Mouse (Mus musculus) limb, embryonic 13.5 days (tissue): Measurements from ENCODE around the gene Wdr5. TPM values are rescaled to one million over a fixed set of nuclear protein-coding genes. Genes with fewer than 3 reads are reported as not detected.
A peak's percentile ranks its signal among the peaks of the same experiment; 100 is the strongest.
"Not testable (repeated sequence)": the region's sequence is repeated elsewhere in the genome, so short reads cannot be mapped to it uniquely, and the experiment has no call there.

Source experiments
- ATAC-seq: fragments of 200-750 bp; cut with Nextera tagmentation; 2 replicates; pipeline ENCODE4 v1.8.0; 2017; ENCODE audit warnings: low read depth, moderate number of reproducible peaks, moderate TSS enrichment; ENCODE audit not compliant: low FRiP score
- H3K27ac ChIP-seq: fragments of 300-500 bp; sonication (generic); 2 replicates; pipeline ENCODE4 v1.5.1; 2015; ENCODE audit warnings: inconsistent platforms, mild to moderate bottlenecking, moderate library complexity
- H3K27me3 ChIP-seq: fragments of 300-500 bp; sonication (generic); 2 replicates; pipeline ENCODE4 v1.6.1; 2015; ENCODE audit warnings: mild to moderate bottlenecking, inconsistent platforms
- H3K36me3 ChIP-seq: fragments of 300-500 bp; sonication (generic); 2 replicates; pipeline ENCODE4 v1.6.1; 2015; ENCODE audit warnings: inconsistent platforms, mild to moderate bottlenecking, moderate library complexity
- H3K4me1 ChIP-seq: fragments of 300-500 bp; sonication (generic); 2 replicates; pipeline ENCODE4 v1.6.1; 2015; ENCODE audit warnings: inconsistent platforms
- H3K4me2 ChIP-seq: fragments of 300-500 bp; sonication (generic); replicated peaks from 2 replicates; pipeline ENCODE4 v1.6.1; 2015; ENCODE audit warnings: inconsistent platforms, mild to moderate bottlenecking, moderate library complexity
- H3K4me3 ChIP-seq: fragments of 300-500 bp; sonication (generic); 2 replicates; pipeline ENCODE4 v1.5.1; 2015; ENCODE audit warnings: moderate library complexity, mild to moderate bottlenecking, inconsistent platforms
- H3K9ac ChIP-seq: fragments of 300-500 bp; sonication (generic); 2 replicates; pipeline ENCODE4 v1.6.1; 2015; ENCODE audit warnings: mild to moderate bottlenecking, inconsistent platforms
- H3K9me3 ChIP-seq: fragments of 300-500 bp; sonication (generic); 2 replicates; pipeline ENCODE4 v1.6.1; 2016; ENCODE audit warnings: inconsistent platforms
- WGBS: fragments of 180-500 bp; shearing (Covaris S2); methylation state at CpG from one replicate; pipeline ENCODE4 v1.1.7; 2015; 5-methylcytosine and 5-hydroxymethylcytosine counted together
- polyA plus RNA-seq: library from polyadenylated mRNA; unstranded; fragments of >200 nt; fragmentation: Nextera tagmentation; extraction: Ambion mirVana; gene quantifications from 2 replicates; pipeline ENCODE4 v1.2.1, GENCODE M21; 2015

Wdr5 gene
- polyA plus RNA-seq, 1 experiment from 2014 or later = 62.5 TPM

DNA sequence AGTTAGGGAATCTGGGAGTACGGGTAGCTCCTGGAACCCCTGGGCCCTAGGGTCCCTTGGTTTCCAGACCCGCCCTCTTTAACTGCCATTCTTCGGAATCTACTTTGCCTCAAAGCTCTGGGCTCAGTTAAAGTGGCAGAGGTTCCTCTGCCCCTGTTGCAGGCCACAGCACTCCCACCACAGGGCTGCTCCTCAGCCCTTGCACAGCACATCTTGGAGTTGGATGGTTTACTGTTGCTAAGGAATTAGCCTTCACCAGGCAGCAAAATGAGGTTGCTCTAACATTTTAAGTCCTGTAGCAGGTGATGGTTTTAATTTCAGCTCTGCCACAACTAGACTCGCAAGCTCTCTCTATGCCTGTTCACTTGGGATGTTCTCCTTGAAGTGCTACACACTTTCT, 7.4 kb upstream of the Wdr5 start, which contains the start of gene Brd3:
TSS of gene Brd3 (minus strand) at position 101 of the 400 bp plus-strand sequence.
- Histone ChIP-seq H3K36me3 (no peaks in the 10 kb centered on the region), H3K4me3 (no peak within 1 kb of the TSS), H3K4me2 (no peak within 1 kb of the TSS), H3K9me3 (no peaks in the 10 kb centered on the region), H3K4me1 (peaks cover 21% of the 10 kb centered on the region), H3K27ac (no peak within 1 kb of the TSS), H3K9ac (0 out of 2 replicates have a peak within 1 kb of the TSS, but pooled peaks have one; percentile 10), H3K27me3 (no peaks in the 10 kb centered on the region)
- ATAC-seq = no peak
- WGBS = 64% methylated on average over 4 of the region's 4 CpGs

DNA sequence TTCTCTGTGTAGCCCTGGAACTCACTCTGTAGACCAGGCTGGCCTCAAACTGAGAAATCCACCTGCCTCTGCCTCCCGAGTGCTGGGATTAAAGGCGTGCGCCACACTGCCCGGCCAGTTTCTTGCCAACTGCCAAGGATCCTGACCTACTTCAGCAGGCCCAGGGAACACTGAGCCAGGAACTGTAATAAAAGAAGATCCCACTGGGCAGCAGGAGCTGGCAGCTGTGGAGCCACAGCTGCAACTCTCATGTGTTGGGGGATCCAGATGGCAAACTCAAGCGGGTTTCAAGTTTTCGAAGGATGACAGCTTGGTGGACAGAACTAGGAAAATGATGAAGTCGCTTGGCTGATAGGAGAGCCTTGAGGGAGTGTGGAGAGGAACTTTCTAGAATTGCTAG, 4.3 kb upstream of the Wdr5 start:
- no peak for ATAC-seq
- H3K4me3 ChIP-seq = no peak overlapping the region
- H3K27me3 ChIP-seq = no peaks in the 10 kb centered on the region
- H3K4me1 ChIP-seq = peaks cover 15% of the 10 kb centered on the region
- WGBS = 93% methylated on average over 7 of the region's 7 CpGs
- no peaks in the 10 kb centered on the region for H3K36me3 ChIP-seq
- H3K9me3 ChIP-seq = no peaks in the 10 kb centered on the region
- no peak overlapping the region for H3K9ac ChIP-seq
- H3K27ac ChIP-seq = no peak overlapping the region
- no peak overlapping the region for H3K4me2 ChIP-seq

DNA sequence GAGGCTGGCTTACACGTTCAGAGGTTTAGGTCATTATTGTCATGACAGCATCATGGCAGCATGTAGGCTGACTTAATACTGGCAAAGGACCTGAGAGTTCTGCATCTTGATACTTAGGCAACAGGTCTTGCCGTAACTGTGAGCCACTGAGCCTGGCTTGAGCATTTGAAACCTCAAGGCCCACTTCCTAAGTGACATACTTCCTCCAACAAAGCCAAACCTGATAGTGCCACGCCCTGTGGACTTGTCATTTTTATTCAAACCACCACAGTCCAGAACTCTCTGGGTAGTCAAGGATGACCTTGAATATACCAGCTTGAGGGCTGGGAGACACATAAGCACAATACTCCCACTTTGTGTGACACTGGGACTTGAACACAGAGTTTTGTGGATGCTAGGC, 2.0 kb upstream of the Wdr5 start:
- no peaks in the 10 kb centered on the region for H3K27me3 ChIP-seq
- H3K4me1 ChIP-seq = peaks cover 32% of the 10 kb centered on the region
- H3K9ac ChIP-seq = no peak overlapping the region
- 96% methylated on average over 3 of the region's 3 CpGs for WGBS
- no peaks in the 10 kb centered on the region for H3K36me3 ChIP-seq
- H3K27ac ChIP-seq = no peak overlapping the region
- no peak overlapping the region for H3K4me3 ChIP-seq
- no peaks in the 10 kb centered on the region for H3K9me3 ChIP-seq
- H3K4me2 ChIP-seq = no peak overlapping the region
- ATAC-seq = no peak

DNA sequence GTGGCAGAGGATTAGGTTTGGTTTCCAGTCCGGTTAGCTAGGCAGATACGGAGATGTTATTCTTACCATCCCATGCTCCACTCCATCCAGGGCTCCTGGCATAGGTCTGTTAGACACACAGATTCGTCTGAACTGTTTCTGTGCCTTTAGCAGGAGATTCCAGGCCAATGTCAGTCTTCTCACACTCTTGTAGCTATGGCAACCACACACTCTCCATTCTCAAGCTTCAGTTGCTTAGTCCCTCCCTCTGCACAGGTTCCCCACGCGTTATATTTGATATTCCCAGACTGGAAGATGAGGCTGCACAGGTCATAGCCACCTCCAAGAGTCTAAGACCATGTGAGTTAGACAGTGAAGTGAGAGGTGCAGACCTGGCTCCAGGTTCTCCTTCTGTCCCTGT, 1.1 kb upstream of the Wdr5 start:
- Histone ChIP-seq H3K27ac (peak overlapping the region; percentile 89), H3K4me3 (peak overlapping the region; percentile 96), H3K36me3 (peaks cover 7% of the 10 kb centered on the region), H3K4me1 (peaks cover 32% of the 10 kb centered on the region), H3K9ac (peak overlapping the region; percentile 96), H3K9me3 (no peaks in the 10 kb centered on the region), H3K27me3 (no peaks in the 10 kb centered on the region), H3K4me2 (peak overlapping the region; percentile 98)
- ATAC-seq = no peak
- WGBS = 70% methylated on average over 5 of the region's 5 CpGs

DNA sequence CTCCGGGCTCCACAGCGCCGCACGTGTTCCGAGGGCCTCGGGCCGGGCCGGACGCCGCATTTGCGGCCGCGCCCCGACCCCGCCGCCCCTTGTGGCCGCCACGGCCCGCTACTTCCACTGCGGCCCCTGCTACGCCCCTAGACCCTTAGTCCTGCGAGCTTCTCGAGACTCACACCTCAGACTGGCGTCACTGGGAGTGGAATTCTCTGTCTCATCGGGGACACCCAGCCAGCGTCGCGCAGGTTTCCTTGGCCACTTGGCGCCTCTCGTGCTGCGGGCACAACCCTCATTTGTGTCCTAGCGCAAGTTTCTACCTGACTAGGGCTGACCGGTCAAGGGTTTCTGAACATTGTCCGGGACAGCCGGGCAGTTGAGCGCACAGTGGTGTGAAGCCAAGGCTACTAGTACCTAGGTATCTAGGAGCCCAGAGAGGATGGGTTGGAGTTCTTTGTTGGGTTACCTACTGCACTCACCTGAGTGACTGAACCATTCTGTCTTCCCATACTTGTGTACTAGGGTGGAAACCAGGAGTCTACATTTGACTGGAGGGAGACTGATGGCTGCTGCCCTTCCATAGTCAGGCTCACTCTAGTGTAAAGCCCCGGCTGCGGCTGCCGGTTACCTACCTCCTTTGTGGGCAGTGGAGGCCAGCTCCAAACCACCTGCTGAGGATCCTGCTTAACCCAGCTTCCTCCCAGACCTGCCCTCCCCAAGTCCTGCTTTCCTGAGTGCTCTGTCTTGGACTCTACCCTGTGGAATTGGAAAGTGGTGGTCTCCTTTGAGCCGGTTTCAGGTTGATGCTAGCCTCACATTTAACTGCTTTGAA, 597 bp downstream of the Wdr5 start:
- peaks cover 32% of the 10 kb centered on the region for H3K4me1 ChIP-seq
- H3K36me3 ChIP-seq = peaks cover 23% of the 10 kb centered on the region
- H3K27ac ChIP-seq = peak overlapping the region; percentile 84
- no peaks in the 10 kb centered on the region for H3K27me3 ChIP-seq
- H3K9me3 ChIP-seq = no peaks in the 10 kb centered on the region
- ATAC-seq = peak; percentile 60
- under 1% methylated on average over 40 of the region's 40 CpGs for WGBS
- peak overlapping the region; percentile 96 for H3K9ac ChIP-seq
- H3K4me3 ChIP-seq = peak overlapping the region; percentile 96
- H3K4me2 ChIP-seq = peak overlapping the region; percentile 98

DNA sequence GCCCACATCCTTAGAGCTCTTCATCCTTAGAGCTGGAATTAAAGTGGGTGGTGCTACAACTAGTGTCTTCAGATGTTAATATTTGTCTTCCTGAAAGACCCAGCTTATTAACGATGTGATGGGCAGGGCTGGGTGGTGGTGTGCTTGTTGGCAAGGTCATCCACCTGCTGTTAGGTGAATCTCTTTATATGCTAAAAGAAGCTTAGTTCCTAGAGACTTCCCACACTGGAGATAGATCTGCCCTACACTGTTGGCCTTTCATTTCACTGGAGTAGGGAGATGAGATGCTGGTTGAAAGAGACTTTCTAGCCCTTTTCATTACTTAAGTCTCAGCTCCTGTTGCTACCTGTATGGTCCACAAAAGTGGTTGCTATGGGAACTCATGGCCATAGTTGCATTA, 1.3 kb downstream of the Wdr5 start:
- no peak for ATAC-seq
- Histone ChIP-seq H3K27me3 (no peaks in the 10 kb centered on the region), H3K4me2 (peak overlapping the region; percentile 98), H3K27ac (no peak overlapping the region), H3K36me3 (peaks cover 31% of the 10 kb centered on the region), H3K9ac (peak overlapping the region; percentile 96), H3K9me3 (no peaks in the 10 kb centered on the region), H3K4me3 (peak overlapping the region; percentile 96), H3K4me1 (peaks cover 32% of the 10 kb centered on the region)
- 17% methylated on average over 1 of the region's 1 CpGs for WGBS

DNA sequence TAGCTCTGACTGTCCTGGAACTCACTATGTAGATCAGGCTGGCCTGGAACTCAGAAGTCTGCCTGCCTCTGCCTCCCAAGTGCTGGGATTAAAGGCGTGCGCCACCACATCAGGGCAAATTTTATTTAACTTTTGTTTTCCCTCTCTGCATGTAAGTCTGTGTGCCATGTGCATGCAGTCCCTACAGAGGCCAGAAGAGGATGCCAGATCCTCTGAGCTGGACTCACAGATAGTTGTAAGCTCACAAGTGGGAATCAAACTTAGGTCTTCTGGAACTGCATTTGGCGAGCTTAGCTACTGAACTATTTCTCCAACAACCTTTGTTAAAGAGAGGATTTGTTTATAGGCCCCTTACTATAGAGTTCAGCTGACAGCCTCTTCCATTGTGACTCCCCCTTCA, 3.3 kb downstream of the Wdr5 start:
- Histone ChIP-seq H3K9me3 (no peaks in the 10 kb centered on the region), H3K36me3 (peaks cover 49% of the 10 kb centered on the region), H3K4me1 (peaks cover 32% of the 10 kb centered on the region), H3K4me2 (no peak overlapping the region), H3K27me3 (no peaks in the 10 kb centered on the region), H3K4me3 (no peak overlapping the region), H3K27ac (no peak overlapping the region), H3K9ac (no peak overlapping the region)
- no peak for ATAC-seq
- WGBS = 91% methylated on average over 3 of the region's 3 CpGs

DNA sequence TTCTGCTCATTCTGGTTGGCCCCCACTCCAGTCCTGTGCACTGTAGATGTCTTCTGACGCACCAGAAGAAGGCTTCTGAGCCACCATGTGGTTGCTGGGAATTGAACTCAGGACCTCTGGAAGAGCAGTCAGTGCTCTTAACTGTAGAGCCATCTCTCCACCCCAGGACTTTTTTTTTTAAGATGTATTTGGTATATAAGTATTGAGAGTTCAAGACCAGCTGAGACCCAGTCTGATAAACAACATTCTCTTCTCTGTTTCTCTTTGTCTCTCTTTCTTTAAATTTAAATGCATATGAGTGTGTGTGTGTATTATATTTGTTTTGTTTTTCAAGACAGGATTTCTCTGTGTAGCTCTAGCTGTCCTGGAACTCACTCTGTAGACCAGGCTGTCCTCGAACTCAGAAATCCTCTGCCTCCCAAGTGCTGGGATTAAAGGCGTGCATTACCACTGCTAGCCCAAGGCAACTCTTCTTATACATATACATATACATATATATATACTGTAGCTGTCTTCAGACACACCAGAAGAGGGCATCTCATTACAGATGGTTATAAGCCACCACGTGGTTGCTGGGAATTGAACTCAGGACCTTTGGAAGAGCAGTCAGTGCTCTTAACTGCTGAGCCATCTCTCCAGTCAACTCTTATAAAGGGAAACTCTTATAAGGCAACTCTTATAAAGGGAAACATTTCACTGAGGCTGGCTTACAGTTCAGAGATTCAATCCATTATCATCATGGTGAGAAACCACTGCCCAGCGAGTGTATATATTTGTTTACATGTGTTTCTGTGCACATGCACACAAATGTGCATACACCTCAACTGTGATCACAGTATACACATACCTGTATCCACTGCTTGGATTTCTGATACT, 23.7 kb downstream of the Wdr5 start:
- not testable (repeated sequence) for H3K9ac ChIP-seq, H3K27me3 ChIP-seq, H3K9me3 ChIP-seq, ATAC-seq
- peaks cover 31% of the 10 kb centered on the region for H3K36me3 ChIP-seq
- H3K27ac ChIP-seq = peak overlapping the region; percentile 35; the same call in 1 of the 2 replicates
- 61% methylated on average over 5 of the region's 5 CpGs for WGBS
- peaks cover 13% of the 10 kb centered on the region for H3K4me1 ChIP-seq
- peak overlapping the region; percentile 14 for H3K4me3 ChIP-seq
- H3K4me2 ChIP-seq = peak overlapping the region; percentile 73

DNA sequence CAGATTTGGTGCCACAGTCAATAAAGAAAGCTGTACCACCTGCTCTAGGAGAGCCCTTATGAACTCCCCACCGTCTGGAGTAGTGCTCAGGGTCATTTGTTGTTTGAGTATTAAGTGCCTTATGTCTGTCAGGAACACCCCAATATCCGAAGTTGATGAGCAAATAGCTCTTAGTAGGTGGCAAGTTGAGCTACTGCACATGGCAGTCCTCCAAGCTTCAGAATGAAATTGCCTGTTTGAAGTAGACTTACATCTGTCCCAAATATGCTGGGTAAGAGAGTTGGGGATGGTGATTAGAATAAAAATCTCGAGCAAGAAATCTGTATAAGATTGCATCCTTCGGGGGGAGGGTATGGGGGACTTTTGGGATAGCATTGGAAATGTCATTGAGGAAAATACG, 24.4 kb downstream of the Wdr5 start:
- no peak for ATAC-seq
- Histone ChIP-seq H3K27ac (peak overlapping the region; percentile 35; the same call in 1 of the 2 replicates), H3K36me3 (peaks cover 25% of the 10 kb centered on the region), H3K27me3 (no peaks in the 10 kb centered on the region), H3K4me3 (peak overlapping the region; percentile 14), H3K9ac (no peak overlapping the region), H3K4me1 (peaks cover 13% of the 10 kb centered on the region), H3K9me3 (no peaks in the 10 kb centered on the region), H3K4me2 (peak overlapping the region; percentile 73)
- 18% methylated on average over 5 of the region's 5 CpGs for WGBS

DNA sequence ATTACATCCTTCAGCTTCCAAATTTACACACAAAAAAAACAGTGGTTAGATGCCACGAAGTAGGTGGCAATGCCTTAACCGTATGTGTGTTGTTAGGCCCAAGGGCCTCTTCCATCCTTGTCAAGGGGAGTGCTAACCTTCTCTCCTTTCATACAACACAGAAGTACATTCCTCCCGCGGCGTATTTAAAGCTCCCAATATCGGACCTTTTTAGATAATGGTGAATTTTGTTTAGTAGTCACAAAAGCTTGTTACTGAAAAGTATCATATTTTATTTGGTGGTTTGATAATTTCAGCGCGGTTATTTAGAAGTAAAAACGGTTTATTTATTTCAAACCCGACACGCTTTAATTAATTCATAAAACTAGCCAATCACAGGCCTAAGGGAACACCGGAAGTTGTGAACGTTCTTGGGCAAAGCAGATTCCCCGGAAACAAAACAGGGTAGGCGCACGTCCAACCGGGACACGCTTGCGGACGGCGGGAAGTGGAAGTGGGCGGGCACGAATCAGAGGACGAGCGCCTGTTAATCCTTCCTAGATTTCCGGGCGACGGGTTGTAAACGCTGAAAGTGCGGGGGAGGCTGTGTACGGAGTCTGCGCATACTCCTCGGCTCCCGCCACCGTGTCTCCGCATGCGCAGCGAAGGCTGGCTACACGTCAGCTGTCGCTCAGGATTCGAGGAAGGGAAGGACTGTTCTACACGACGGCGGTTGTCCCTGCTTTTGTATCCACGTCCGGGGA, 25.0 kb downstream of the Wdr5 start:
- Histone ChIP-seq H3K4me3 (peak overlapping the region; percentile 44), H3K4me1 (peaks cover 13% of the 10 kb centered on the region), H3K9me3 (no peaks in the 10 kb centered on the region), H3K27me3 (no peaks in the 10 kb centered on the region), H3K4me2 (peak overlapping the region; percentile 73), H3K27ac (peak overlapping the region; percentile 73), H3K36me3 (peaks cover 19% of the 10 kb centered on the region), H3K9ac (peak overlapping the region; percentile 68)
- ATAC-seq = peak; percentile 99
- under 1% methylated on average over 46 of the region's 46 CpGs for WGBS

DNA sequence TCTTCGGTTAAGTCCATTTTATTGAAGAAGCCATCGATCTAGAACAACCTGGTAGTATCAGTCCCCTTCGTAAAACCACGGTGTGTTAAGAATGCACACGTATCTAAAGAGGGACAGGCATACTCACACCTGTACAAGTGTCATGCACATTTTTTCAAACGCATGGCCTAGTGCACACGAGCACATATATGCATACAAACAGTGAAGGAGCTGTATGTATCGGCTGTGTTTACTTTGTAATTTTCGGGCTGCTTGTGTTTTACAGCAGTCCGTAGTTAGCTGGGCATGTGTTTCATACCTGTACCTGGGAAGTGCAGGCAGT, 25.5 kb downstream of the Wdr5 start:
- H3K36me3 ChIP-seq = peaks cover 13% of the 10 kb centered on the region
- peaks cover 13% of the 10 kb centered on the region for H3K4me1 ChIP-seq
- H3K4me2 ChIP-seq = peak overlapping the region; percentile 73
- H3K9ac ChIP-seq = peak overlapping the region; percentile 68
- peak overlapping the region; percentile 73 for H3K27ac ChIP-seq
- WGBS = 25% methylated on average over 10 of the region's 10 CpGs
- no peak for ATAC-seq
- no peaks in the 10 kb centered on the region for H3K27me3 ChIP-seq
- H3K9me3 ChIP-seq = no peaks in the 10 kb centered on the region
- peak overlapping the region; percentile 44 for H3K4me3 ChIP-seq
